Mouse (Mus musculus): ENCODE measurements around the gene Mast4.

Mast4 gene

GRCm38 (mm10) chr13:103241092-103241491, 93.2 kb downstream of the Mast4 start:
- DNase-seq (ENCODE audit: low read depth, low spot score) = no peak

DNA sequence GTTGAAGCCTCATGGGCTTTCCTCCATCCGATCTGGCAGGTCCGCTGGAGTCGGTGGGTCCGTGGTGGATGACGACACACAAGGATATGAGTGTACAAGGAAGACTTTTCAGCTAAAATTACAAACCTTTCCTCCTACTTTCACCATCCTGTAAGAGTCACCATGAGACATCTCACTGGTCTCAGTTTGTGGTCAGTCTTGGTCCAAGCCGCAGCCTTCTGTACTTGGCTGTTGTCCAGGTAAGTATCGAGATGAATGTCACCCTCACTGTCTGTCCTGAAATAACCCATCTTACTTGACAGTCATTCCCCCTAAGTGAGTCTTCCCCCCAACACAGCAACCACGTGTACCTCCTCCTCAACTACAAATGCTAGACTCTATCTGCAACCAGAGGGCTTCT, 94.6 kb downstream of the Mast4 start:
- no peak for DNase-seq (ENCODE audit: low read depth, low spot score)

- no peak for DNase-seq (ENCODE audit: low read depth, low spot score)
These were observed 96.1 kb downstream of the Mast4 start for GRCm38 (mm10) chr13:103238034-103238705.

DNA sequence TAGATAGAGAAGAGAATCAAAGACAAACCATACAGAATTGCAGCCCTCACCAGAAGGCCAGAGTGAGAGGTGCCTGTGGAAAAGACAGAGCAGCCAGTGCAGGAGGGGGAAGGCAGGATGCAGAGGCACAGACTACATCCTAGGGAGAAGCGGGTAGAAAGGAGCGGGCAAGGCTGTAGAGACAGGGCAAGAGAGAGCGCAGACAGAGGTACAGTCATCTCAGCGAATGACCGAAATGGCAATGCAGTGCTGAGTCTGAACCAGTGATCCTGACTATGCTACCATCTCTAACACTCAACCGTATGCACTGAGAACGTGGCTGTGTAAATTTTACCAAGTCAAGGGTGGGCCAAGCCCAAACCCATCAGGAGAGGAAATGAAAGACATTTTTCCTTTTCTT, 102.1 kb downstream of the Mast4 start:
- no peak for DNase-seq (ENCODE audit: low read depth, low spot score)

DNA sequence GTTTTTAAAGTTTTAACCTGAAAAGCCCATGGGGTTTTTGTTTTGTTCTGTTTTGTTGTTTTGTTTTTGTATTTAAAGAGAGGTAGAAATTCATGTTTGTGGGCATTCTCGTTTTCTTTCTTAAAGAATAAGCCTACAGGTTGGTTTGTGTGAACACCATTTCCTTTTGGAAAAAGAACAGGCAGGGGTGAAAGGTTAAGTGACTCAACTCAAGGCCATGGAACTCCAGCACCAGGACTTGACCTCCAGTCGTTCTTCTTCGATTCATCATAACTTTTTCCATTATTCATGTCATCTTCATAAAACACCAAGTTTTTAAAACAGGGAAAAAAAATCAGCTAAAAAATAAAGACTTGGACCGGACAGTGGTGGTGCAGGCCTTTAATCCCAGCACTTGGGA, 105.2 kb downstream of the Mast4 start:
- DNase-seq (ENCODE audit: low read depth, low spot score) = no peak

DNA sequence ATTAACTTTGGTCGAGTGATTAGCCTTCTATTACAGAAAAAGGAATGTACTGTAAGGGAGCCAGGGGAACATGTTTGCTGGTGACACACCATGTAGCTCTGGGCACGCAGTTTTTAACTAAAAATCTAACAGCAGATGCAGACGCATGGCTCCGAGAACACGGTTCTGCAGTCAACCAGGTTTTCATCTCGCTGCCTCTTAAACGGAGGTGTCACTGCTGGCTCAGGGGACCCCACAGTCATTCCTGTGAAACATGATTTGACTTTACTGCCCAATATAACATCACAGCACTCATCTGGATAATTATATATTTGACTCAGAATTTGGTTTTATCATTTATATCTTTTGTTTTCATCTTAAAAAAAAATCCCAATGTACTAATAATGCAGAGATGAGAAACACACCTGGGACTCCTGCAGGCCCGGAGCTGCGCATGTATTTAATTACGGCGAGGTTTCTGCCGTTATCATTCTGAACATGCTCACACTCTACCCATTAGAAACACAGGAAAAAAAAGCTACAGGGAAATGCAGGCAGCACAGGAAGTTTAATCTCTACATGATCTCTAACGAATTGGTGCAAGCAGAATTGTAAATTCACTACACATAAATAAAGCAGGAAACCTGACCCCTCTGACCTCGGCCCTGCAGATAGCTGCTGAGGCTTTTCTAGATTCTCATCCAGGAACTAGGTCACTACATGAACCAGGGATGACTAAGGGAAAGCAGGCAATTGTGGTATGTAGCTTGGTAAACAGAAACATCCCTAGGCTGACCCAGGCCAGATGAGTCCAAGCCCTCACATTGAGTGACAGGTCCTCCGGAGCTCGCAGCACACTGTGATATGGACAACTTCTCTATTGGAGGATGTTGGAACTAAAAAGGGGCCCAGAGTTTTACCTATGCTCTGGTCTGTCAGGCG, 108.1 kb downstream of the Mast4 start:
- peak; percentile 13 for DNase-seq (ENCODE audit: low read depth, low spot score)

DNA sequence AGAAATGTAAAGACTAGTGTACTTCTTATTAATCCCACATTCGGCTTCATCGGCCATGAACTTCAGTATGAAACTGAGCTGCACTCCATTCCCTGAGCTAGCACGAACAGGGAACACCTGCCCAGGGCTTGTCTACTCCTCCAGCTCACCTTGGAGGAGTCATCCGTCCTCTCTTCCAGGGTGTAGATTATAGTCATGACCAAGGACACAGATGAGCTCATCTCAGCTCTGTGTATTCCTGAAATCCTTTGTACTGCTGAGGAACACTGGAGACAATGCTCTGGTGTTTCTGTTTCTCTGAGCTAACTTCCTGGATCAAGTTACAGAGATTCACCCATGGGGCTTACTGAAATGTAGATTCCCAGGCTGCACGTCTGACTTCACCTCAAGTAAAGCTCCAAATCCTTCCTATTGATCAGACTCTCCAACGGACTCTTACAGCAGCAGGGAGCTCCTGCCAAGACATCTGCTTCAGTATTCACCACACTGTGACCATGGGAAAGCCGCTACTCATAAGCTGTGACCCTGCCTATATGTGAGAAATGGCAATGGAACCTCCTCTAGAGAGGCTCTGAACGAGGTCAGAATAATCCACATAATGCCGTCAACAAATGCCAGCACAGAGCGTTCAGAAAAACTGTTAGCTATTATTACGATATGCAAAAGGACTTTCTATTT, 108.9 kb downstream of the Mast4 start:
- DNase-seq (ENCODE audit: low read depth, low spot score) = no peak

DNA sequence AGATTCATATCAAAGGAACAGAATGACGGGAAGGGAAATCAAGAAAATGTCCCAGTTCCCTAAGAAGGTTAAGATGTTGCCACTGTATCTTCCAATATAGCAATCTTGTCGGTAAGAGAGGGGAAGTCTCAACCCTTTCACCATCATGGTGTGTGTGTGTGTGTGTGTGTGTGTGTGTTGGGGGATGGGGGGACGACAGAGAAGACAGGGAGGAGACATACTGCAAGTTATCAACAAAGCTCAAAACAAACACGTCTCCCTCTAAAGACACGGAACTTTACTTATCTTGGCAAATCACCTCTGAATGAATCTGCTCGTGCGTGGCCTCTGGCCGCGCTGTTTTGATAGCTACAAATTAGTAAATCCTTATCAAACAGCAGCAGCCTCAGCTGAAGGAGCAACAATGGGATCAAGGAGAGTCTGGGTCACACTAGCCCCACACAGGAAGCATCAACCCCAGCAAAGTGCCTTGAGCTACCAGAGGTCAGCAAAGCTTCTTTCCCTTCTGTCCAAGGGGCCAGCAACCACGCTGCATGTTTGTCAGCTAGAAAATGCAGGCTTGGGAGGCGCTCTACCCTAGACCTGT, 113.7 kb downstream of the Mast4 start:
- DNase-seq (ENCODE audit: low read depth, low spot score) = no peak

DNA sequence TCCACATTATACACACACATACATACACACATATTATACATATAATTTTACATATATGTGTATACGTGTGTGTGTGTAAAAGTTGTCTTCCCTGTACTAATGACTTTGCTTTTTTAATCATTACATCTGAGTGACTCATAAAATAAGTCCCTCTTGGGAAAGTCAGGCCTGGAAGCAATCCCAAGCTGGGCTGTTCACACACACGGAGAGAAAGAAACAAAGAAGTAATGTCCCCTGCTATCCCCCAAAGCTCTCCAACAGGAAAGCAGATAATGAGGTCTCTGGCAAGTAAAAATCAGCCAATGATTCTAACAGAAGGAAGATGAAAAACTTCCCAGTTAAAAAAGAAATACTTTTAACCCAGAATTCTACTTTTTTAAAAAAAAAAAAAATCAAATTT, 114.3 kb downstream of the Mast4 start:
- no peak for DNase-seq (ENCODE audit: low read depth, low spot score)

- no peak for DNase-seq (ENCODE audit: low read depth, low spot score)
These were observed 116.8 kb downstream of the Mast4 start for GRCm38 (mm10) chr13:103217486-103217885.

- DNase-seq (ENCODE audit: low read depth, low spot score) = no peak
These were observed 119.8 kb downstream of the Mast4 start for GRCm38 (mm10) chr13:103214506-103214905.

- DNase-seq (ENCODE audit: low read depth, low spot score) = peak; percentile 77
These were observed 122.3 kb downstream of the Mast4 start for GRCm38 (mm10) chr13:103211953-103212352.

DNA sequence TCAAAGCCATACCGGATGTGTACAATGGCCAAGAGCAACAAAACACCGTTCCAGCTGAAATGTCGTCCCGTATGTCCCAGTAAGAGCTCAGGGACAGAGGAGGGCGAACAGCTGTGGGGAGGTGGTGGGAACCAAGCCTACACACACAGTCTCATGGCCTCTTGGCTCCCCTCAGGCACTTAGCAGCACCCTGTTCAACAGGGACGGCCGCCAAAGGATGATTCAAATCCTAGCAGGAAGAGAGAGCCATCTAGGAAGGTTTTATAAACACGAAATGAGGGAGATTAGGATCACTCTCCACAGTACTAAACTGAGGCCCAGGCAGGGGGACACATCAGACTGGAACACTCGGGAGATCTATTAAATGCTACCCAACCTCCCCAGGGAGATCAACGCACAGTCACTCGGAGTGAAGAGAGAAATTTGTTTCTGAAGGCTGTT, 122.8 kb downstream of the Mast4 start:
- peak; percentile 80 for DNase-seq (ENCODE audit: low read depth, low spot score)

DNA sequence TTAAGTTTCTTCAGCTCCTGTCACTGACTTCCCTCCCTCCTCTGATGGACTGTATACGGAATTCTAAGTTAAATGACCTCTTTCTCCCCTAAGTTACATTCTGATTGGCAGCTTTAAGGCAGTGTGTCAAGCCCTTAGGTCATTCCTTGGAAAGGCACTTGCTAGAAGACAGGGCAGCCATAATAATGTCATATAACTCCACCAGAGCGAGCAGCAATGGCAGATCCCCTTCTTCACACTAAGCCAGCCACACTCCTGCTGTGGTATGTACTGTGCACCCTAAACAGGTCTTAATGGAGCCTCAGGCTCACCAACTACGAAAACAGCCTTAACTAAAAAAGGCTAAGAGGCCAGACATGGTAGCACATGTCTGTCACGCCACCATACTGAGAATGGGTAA, 123.6 kb downstream of the Mast4 start:
- DNase-seq (ENCODE audit: low read depth, low spot score) = no peak

DNA sequence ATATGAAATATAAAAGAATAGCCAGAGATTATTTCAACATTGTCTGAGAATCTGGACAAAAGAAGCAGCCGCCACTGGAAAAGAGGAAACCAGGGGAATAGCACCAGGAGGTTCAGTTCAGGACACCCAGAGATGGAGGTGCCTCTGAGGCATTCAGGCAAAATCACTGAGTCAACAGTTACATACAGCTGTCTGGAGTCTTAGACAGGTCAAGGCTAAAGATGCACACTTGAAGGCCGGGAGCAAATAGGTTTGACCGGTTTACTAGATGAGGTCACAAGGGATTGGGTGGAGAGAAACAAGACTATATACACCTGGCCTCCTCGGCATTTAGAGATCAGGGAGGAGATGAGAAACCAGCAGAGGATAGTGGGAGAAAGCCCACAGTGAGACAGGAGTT, 127.1 kb downstream of the Mast4 start:
- no peak for DNase-seq (ENCODE audit: low read depth, low spot score)

GRCm38 (mm10) chr13:103206644-103207043, 127.7 kb downstream of the Mast4 start:
- peak; percentile 11 for DNase-seq (ENCODE audit: low read depth, low spot score)

GRCm38 (mm10) chr13:103205191-103205590, 129.1 kb downstream of the Mast4 start:
- no peak for DNase-seq (ENCODE audit: low read depth, low spot score)

GRCm38 (mm10) chr13:103203376-103203895, 130.9 kb downstream of the Mast4 start:
- DNase-seq (ENCODE audit: low read depth, low spot score) = peak; percentile 59

GRCm38 (mm10) chr13:103201016-103201760, 133.1 kb downstream of the Mast4 start:
- no peak for DNase-seq (ENCODE audit: low read depth, low spot score)

- DNase-seq (ENCODE audit: low read depth, low spot score) = peak; percentile 81
These were observed 134.3 kb downstream of the Mast4 start for GRCm38 (mm10) chr13:103199823-103200660.
